Mouse (Mus musculus) neural tube, embryonic 13.5 days (tissue): ENCODE data around the gene Srgn. TPM values are rescaled to one million over a fixed set of nuclear protein-coding genes. Genes with fewer than 3 reads are reported as not detected.
A peak's percentile ranks its signal among the peaks of the same experiment; 100 is the strongest.
"Not testable (repeated sequence)": the region's sequence is repeated elsewhere in the genome, so short reads cannot be mapped to it uniquely, and the experiment has no call there.

Source experiments
- ATAC-seq: fragments of 200-750 bp; cut with Nextera tagmentation; 2 replicates; pipeline ENCODE4 v1.8.0; 2017; ENCODE audit warnings: low read depth, mild to moderate bottlenecking, moderate TSS enrichment, moderate library complexity
- H3K27ac ChIP-seq: fragments of 300-500 bp; sonication (generic); replicated peaks from 2 replicates; pipeline ENCODE4 v1.5.1; 2015; ENCODE audit warnings: moderate library complexity, mild to moderate bottlenecking, inconsistent platforms
- H3K27me3 ChIP-seq: fragments of 300-500 bp; sonication (generic); 2 replicates; pipeline ENCODE4 v1.6.1; 2015; ENCODE audit warnings: mild to moderate bottlenecking, inconsistent platforms
- H3K36me3 ChIP-seq: fragments of 300-500 bp; sonication (generic); 2 replicates; pipeline ENCODE4 v1.6.1; 2015; ENCODE audit warnings: mild to moderate bottlenecking, inconsistent platforms
- H3K4me1 ChIP-seq: fragments of 300-500 bp; sonication (generic); replicated peaks from 2 replicates; pipeline ENCODE4 v1.6.1; 2015; ENCODE audit warnings: inconsistent platforms
- H3K4me2 ChIP-seq: fragments of 300-500 bp; sonication (generic); 2 replicates; pipeline ENCODE4 v1.6.1; 2015; ENCODE audit warnings: inconsistent platforms, mild to moderate bottlenecking, moderate library complexity
- H3K4me3 ChIP-seq: fragments of 300-500 bp; sonication (generic); 2 replicates; pipeline ENCODE4 v1.5.1; 2015; ENCODE audit warnings: mild to moderate bottlenecking, inconsistent platforms
- H3K9ac ChIP-seq: fragments of 300-500 bp; sonication (generic); 2 replicates; pipeline ENCODE4 v1.6.1; 2015; ENCODE audit warnings: moderate library complexity, mild to moderate bottlenecking, inconsistent platforms
- H3K9me3 ChIP-seq: fragments of 300-500 bp; sonication (generic); 2 replicates; pipeline ENCODE4 v1.6.1; 2016; ENCODE audit warnings: inconsistent platforms
- WGBS: fragments of 180-500 bp; shearing (Covaris S2); methylation state at CpG from one replicate; pipeline ENCODE4 v1.1.7; 2015; 5-methylcytosine and 5-hydroxymethylcytosine counted together
- polyA plus RNA-seq: library from polyadenylated mRNA; unstranded; fragments of >200 nt; fragmentation: Nextera tagmentation; extraction: Ambion mirVana; gene quantifications from 2 replicates; pipeline ENCODE4 v1.2.1, GENCODE M21; 2015

Gene Srgn
- polyA plus RNA-seq, 1 experiment from 2014 or later: 8.3 TPM

DNA sequence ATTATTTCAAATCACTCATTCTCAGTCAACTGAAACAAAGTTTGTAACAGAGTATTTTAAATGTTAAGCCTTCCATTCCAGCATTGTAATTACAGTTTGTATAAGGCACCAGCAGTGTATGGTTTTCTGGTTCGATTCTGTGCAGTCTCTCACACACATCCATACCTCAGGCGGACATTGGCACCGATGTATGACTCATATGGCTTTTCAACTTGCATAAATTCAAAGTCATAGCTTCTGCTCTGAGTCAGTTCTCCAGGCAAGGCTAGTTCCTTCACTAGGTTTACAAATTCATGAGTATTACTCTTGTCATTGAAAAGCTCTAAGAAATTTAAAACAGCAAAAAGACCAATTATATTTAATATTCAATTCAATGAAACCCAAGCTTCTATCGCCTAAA, 57.5 kb downstream of the Srgn start:
- H3K27ac ChIP-seq: no peak overlapping the region
- WGBS: 93% methylated on average over 4 of the region's 4 CpGs
- H3K36me3 ChIP-seq: no peaks in the 10 kb centered on the region
- H3K4me2 ChIP-seq: no peak overlapping the region
- H3K4me1 ChIP-seq: no peaks in the 10 kb centered on the region
- H3K4me3 ChIP-seq: no peak overlapping the region
- ATAC-seq: no peak
- no peak overlapping the region for H3K9ac ChIP-seq
- no peaks in the 10 kb centered on the region for H3K27me3 ChIP-seq
- no peaks in the 10 kb centered on the region for H3K9me3 ChIP-seq

DNA sequence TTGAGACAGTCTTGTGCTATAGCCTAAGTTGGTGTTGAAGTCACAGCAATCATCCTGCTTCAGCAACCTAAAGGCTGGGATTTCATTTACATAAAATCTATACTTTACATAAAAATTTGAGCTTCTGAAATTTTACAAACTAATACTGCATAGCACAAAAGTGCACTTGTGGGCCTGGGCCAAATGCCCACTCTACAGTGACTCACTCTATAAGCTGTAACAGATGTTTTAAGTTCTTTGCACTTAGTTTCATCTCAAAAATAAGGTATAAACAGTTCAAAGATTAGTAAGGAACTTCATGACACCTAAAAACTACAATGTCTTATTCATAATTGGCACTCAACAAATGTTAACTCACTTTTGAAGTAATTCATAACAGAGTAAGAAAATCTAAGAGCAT, 65.9 kb downstream of the Srgn start:
- Histone ChIP-seq H3K9ac (no peak overlapping the region), H3K4me2 (no peak overlapping the region), H3K4me1 (no peaks in the 10 kb centered on the region), H3K27ac (no peak overlapping the region), H3K4me3 (no peak overlapping the region), H3K27me3 (no peaks in the 10 kb centered on the region), H3K36me3 (peaks cover 62% of the 10 kb centered on the region), H3K9me3 (no peaks in the 10 kb centered on the region)
- no peak for ATAC-seq

GRCm38 (mm10) chr10:62452001-62452400, 75.2 kb downstream of the Srgn start:
- Histone ChIP-seq H3K4me1 (peaks cover 21% of the 10 kb centered on the region), H3K36me3 (peaks cover 27% of the 10 kb centered on the region)
- not testable (repeated sequence) for H3K9ac ChIP-seq, H3K9me3 ChIP-seq, H3K27me3 ChIP-seq, H3K4me2 ChIP-seq, ATAC-seq, H3K4me3 ChIP-seq, H3K27ac ChIP-seq
- WGBS: 73% methylated on average over 11 of the region's 11 CpGs

- WGBS: 33% methylated on average over 18 of the region's 18 CpGs
- Histone ChIP-seq H3K9ac (peak overlapping the region; percentile 94), H3K27me3 (no peaks in the 10 kb centered on the region), H3K4me2 (peak overlapping the region; percentile 83), H3K36me3 (peaks cover 28% of the 10 kb centered on the region), H3K4me3 (peak overlapping the region; percentile 99), H3K27ac (peak overlapping the region; percentile 91), H3K4me1 (peaks cover 21% of the 10 kb centered on the region), H3K9me3 (no peaks in the 10 kb centered on the region)
- peak; percentile 19 for ATAC-seq
Observed at GRCm38 (mm10) chr10:62450280-62450640, 77.0 kb downstream of the Srgn start.

DNA sequence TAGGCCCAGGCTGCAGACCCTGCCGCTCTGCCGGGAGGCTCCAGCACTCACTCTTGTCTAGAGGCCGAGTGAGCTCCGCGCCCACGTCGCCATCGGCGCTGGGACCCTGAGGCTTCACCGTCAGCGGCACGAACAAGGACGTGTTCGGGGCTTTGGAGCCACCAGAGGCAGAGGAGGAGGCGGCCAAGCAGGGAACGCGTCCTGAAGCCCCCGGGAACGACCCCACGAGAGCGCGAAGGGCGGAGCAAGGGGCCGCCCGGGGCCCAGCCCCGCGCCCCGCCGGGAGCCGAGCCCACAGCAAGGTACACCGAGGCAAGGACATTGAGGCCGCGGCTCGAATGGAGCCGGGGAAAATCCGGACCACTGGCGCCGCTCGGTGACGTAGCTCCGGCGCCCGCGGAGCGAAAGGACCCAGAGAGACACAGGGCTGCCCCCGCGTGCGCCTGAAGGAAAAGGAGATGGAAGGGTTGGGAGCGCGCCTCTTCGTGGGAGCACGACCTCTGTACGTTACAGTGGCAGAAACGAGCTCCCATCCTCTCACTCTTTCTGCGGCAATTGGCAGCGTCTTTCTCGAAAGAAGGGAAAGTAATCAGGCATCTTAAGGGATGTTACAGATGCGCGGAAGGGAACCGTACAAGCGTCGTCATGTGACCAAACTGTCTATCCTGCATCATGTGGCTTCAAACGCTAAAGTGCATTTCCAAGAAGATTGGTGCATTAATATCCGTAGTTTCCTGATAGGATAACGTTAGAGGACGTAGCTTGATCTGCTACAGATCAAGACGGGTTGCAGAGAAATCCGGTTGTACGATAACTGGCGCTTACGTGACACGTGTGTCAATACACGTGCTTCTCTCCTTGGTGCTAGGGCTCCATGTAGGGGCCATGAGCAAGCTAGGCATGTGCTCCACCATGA, 77.6 kb downstream of the Srgn start, which contains the start of the genes 4930507D05Rik and Supv3l1:
Gene 4930507D05Rik, plus strand, starts transcription at position 126 of the 916 bp plus-strand sequence.
Gene Supv3l1, minus strand, starts transcription at position 375 of the 916 bp plus-strand sequence.
- Histone ChIP-seq H3K4me2 (peak within 1 kb of the TSS; percentile 83), H3K9ac (peak within 1 kb of the TSS; percentile 94), H3K9me3 (no peaks in the 10 kb centered on the region), H3K36me3 (peaks cover 31% of the 10 kb centered on the region), H3K4me3 (peak within 1 kb of the TSS; percentile 99), H3K27me3 (no peaks in the 10 kb centered on the region), H3K4me1 (peaks cover 21% of the 10 kb centered on the region), H3K27ac (peak within 1 kb of the TSS; percentile 91)
- ATAC-seq: peak; percentile 92
- WGBS: under 1% methylated on average over 66 of the region's 73 CpGs

Other genes starting within 250 kb of the Srgn start
- 96.0 and 103 TPM in 2 replicates for gene Hk1, start 147.5 kb downstream of the Srgn start, polyA plus RNA-seq
- 0.43 and 0.45 TPM in 2 replicates for gene Hkdc1, start 105.0 kb downstream of the Srgn start, polyA plus RNA-seq
- gene 4930507D05Rik, start 78.0 kb downstream of the Srgn start, polyA plus RNA-seq: 1.6 and 1.8 TPM in 2 replicates
- gene Supv3l1, start 77.7 kb downstream of the Srgn start, polyA plus RNA-seq: 20.5 and 21.6 TPM in 2 replicates
- gene Vps26a, start 40.6 kb downstream of the Srgn start, polyA plus RNA-seq: 67.0 and 69.0 TPM in 2 replicates
- 73.1 and 77.1 TPM in 2 replicates for gene Kif1bp, start 51.0 kb upstream of the Srgn start, polyA plus RNA-seq
- 14.9 and 17.1 TPM in 2 replicates for gene Ddx21, start 74.8 kb upstream of the Srgn start, polyA plus RNA-seq
- 88.3 and 96.9 TPM in 2 replicates for gene Ddx50, start 123.8 kb upstream of the Srgn start, polyA plus RNA-seq
- gene Stox1, start 198.7 kb upstream of the Srgn start, polyA plus RNA-seq: 2.2 and 3.3 TPM in 2 replicates